Mouse (Mus musculus) Muller cell, postnatal 12 days (primary cell): Measurements from ENCODE around the gene Tex10.
"Not testable (repeated sequence)": the region's sequence is repeated elsewhere in the genome, so short reads cannot be mapped to it uniquely, and the experiment has no call there.

Experiments used
- DNase-seq: peaks from one replicate; pipeline ENCODE4 v3.0.0-alpha.2; 2015; ENCODE audit errors: inconsistent ontology term

Gene Tex10

DNA sequence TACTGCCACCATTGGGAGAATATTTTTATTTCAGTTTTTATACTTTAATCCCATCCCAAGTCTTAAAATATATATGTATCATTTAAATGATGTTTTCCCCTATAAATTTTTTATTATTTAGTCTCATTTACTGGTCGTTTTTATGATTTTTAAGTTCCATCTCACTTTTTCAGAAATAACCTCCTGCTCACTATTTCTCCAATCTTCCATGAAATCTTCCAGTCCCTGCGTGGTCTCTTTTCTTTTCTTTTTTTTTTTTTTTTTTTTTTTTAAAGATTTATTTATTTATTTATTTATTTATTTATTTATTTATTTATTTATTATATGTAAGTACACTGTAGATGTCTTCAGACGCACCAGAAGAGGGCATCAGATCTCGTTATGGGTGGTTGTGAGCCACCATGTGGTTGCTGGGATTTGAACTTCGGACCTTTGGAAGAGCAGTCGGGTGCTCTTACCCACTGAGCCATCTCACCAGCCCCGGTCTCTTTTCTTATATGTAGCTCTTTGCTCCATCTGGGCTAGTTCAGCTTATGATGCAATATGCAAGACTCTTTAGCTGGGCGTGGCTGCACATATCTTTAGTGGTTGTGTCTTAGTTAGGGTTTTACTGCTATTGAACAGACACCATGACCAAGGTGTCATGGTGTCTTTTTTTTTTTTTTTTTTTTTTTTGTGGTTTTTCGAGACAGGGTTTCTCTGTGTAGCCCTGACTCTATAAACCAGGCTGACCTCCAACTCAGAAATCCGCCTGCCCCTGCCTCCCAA, 67.4 kb downstream of the Tex10 start:
- DNase-seq = not testable (repeated sequence)

DNA sequence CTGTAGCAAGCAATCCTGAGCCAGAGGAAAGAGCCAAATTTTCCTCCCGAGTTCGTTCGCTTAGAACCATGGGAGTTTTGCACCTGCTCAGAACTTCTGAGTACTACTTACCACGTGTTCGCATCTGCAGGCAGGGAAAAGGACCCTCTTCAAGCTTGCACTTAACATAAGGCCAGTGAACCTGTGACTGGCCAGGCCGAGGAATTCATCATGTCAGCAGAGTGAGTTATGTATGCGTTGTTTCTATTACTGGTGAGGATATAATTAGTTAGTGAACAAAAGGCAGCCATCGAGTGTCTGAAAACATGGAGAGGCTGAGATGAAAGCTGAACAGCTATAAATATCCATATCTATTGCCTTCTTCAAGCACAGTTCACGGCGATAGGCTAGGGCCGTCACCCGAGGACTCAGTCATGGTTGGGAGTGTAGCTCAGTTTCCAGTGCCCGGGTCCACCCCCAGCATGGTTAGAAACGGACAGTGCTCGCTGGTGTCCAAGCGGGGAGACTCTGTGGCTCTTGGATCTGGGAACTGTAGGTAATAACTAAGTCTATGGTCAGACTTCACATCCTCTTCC, 70.1 kb downstream of the Tex10 start:
- DNase-seq = no peak

DNA sequence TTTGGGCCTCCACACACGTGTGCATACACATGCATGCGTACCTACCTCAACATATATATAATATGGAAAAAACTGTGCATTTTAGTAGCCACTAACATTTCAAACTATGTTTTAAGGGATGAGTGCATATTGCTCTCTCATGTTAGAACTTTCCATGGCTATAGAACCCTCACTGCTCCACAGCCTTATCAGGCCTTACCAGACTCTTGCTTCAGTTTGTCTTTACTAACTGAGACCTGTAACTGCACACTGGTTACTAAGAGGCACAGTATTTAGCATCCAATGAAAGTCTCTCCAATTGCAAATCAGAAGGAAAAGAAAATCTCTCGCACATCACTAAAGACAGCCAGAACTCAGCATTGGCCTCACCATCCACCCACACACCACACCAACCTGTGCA, 76.3 kb downstream of the Tex10 start:
- DNase-seq = no peak

DNA sequence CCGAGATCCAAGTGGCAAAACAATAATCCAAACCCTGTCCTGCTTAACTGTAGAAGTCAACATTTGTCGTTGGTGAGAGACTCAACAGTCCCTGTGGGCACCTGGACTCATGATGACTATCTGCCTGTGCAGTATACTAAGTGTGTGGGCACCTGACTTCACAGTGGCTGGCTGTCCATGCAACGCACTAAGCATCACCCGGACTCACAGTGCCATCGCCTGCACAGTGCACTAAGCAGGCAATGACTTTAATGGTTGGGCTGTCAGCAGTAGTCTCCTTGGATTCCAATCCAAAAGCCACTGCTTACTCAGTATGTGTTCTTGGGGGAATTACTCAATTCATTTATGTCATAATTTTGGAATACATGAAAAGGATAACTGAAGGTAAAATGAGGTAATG, 90.8 kb downstream of the Tex10 start:
- DNase-seq = no peak

DNA sequence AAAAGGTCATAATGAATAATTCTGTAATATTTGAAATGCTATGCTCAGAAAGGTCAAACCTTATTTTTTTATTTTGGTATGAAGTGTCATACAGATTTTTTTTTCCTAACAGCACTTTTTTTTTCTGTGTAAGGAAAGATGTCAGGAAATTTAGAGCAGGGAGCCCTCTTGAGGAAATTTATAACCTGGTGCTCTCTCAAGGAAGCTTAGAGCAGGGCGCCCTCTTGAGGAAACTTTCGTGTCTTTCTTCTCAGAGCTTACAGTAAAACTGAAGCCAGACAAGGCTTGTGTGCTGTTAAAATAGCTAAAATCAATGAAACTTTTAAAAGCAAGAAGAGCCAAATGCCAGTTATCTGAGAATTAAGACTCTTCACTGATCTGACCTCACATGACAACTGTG, 92.3 kb downstream of the Tex10 start:
- DNase-seq = peak; percentile 40
